Mouse (Mus musculus) fat pad, adult 2 months (tissue): ENCODE results near the gene Gjc2.

Source experiments
- DNase-seq: peaks from one replicate; pipeline ENCODE4 v3.0.0-alpha.2; 2011; ENCODE audit warnings: low read depth, low spot score; ENCODE audit errors: extremely low read depth

Gene Gjc2

DNA sequence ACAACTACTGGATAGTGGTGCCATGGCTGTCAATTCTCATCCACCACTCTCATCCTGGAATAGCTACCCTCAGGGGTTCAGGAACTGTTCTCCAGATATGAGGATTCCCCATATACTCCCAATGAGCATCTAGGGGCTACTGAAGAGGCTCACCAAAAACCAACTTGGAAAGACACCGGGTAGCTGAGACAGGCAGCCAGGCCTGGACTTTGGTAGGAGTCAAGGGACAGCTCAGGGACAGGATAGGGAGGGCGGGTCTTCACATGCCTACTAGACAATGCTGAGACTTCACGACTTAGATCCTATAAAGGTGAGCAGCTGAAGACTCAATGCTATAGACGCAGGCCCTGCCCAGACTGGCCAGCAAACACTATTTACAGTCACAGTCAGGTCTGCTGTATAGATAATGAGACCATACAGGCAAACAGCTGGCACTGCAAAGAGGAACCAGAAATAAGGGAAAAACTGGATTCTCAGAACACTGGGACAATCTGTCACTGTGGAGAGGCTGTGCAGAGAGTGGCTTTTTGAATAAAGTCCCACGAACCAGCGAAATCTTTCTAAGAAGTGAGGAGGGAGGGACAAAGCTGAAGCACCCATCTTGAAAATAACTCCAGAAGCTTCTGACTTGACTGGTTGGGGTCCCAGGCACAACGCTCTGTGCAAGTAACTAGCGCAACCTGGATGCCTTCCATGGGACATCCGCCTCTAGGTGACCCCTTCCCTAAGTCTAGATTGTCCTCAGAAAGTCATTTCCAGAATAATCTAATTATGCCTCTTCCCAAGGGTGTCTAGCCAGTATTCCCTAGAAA is 20.4 kb downstream of the Gjc2 start:
- DNase-seq: no peak

DNA sequence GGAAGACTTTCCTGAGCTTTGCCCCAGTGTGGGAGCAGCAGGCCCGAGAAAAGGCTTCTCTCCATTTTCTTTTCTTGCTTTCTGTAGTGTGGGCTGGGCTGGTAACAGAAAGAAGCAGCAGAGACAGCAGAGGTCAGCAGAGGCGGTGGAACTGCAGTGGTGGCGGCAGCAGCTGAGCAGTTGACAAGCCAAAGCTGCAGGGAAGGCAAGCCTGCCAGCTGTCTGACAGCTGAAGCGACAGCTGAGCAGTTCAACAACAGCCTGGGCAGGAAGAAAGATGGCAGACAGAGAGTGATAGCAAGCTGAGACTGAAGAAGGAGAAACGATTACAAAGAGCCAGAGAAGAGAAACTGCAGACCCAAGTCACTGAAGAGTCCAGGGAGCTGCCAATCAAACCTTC is 21.6 kb downstream of the Gjc2 start:
- DNase-seq: no peak

DNA sequence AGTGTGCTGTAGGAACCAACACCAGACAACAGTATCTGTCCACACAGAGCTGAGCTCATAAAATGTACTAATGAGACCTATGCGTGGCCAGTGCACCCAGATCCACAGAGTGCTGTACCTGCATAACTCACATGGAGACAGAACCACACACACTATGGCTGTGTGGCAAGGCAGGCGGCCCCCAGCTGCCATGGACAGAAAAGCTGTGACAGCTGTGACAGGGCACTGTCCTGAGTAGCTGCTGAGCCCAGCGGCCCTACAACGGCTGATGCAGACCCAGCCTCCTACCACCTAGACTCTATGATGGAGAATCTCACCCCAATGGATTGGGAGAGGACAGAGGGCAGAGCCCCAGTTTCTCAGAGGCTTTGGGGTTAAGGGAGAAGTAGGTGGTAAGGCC is 23.5 kb downstream of the Gjc2 start:
- DNase-seq: no peak

DNA sequence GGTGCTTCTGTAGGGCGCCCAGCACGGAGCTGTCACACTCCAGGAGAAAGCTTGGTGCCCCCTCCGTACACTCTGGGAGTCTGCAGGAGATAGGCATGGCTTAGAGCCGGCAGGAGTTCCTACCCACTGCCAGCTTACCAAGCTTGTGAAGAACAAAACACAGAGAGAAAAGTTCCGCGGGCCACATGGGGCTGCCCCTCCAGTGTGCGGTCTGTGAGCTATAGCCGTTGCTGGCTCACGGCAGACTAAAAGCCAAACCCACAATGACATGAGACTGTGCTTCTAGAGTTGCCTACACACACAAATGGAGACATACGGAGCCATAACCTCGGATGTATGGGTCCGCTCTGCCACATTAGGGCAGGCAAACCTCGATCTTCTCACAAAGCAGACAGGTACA is 23.9 kb downstream of the Gjc2 start:
- no peak for DNase-seq

DNA sequence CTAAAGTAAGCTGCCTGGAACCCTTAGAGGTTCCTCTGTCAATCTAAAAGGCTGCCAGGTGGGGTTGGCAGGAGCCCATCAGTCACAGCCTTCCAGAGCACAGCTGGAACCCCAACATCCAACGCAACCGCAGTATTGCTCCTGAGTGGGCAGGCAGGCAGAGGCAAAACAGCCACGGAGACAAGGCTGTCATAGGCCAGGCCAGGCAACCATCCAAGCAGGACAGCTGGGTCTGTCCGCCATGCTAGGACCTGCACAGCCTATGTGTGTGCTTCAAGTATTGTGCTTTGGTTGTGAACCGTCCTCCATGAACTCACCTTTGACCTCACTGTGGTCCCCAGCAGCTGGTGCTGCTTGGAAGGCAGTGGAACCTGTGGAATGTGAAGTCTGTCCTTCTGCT is 27.1 kb downstream of the Gjc2 start:
- DNase-seq: no peak

DNA sequence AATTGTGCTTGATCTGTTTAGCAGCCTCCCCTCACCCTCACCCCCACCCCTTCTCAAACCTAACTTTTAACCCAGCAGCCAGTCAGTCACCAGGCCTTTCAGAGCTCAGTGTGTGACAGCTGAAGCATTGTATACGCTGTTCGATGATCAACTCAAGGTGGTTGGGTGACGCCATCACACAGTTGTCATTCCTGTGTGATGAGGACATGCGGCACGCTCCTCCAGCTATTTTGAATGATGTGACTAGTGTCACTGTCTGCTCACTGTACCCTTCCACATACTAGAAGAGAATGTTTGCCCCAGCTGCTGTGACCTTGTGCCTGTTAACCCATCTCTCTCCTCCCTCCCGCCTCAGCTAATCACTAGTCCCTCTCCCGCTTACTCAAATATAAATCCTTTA is 28.8 kb downstream of the Gjc2 start:
- no peak for DNase-seq

DNA sequence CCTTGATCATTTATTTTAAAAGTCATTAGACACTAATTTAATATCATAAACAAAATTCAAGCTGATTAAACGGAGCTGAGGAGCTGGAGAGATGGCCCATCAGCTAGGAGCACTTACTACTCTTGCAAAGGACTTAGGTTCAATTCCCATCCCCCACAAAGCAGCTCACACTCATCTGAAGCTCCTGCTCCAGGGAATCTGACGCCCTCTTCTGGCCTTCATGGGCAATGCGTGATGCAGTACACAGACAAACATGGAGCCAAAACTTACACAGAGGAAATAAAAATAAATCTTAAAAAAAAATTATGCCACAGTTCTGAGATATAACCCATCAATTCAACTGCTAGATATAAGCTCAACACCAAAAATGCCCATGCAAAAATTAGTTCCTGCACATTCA is 31.3 kb downstream of the Gjc2 start:
- DNase-seq: no peak

DNA sequence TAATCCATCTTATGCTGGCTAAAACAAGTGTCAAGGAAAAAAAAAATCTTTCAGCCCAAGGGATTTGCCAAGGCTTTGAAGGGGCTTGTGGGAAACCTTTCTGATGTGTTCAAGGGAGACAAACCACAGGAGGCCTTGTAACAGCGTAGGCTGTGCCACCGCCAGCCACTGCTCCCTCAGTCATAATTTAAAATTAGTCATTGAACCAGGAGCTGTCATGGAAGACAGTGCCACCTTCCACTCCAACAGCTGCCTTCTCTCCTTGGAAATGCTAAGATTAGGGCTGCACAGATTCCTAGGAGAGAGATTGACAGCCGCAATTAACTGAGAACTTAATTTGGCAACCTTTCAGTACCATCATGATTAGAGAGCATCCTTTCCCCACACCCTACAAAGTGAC is 33.7 kb downstream of the Gjc2 start:
- no peak for DNase-seq

DNA sequence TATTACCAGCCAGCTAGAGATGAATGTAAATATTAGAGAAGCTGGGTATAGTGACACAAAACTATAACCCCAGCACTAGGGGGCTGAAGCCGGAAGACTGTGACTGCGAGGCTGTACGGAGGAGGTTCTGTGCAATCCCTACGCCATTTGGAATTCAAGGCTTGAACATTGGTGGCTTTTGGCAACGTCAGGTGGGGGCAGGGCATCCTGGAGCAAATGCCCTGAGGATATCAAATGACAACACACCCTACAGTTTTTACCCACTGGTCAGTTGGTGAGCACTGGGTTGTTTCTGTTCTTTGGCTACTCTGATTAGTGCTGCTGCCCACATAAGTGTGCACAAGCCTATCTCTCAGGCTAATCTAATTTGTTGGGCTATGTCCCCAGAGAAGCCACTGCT is 40.1 kb downstream of the Gjc2 start:
- DNase-seq: no peak

DNA sequence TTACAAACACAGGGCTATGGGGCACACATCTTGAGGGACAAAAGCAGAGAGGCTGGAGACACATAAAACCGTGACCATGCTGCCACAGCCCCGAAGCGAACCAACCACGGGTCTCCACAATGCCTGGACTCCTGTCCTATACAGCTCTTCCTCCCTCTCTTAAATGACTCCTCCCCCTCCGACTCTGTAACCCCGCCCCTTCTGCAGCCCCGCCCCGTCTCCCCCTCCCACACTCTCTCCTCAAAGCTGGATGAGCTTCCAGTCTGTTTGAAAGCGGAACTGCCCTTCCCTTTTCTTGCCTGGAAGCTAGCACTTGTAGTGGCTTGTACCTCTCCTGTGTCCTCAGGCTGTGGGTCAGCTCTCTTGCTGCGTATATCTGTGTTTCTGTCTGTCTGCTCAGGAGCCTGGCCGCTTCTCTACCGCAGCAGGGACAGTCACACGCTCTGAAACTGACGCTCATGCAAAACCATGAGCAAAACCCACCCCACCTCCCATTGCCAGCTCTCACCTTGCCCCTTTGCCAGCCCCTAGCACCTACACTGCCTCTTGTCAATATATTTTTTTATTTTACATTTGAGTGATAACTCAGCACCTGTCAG is 41.1 kb downstream of the Gjc2 start:
- no peak for DNase-seq

DNA sequence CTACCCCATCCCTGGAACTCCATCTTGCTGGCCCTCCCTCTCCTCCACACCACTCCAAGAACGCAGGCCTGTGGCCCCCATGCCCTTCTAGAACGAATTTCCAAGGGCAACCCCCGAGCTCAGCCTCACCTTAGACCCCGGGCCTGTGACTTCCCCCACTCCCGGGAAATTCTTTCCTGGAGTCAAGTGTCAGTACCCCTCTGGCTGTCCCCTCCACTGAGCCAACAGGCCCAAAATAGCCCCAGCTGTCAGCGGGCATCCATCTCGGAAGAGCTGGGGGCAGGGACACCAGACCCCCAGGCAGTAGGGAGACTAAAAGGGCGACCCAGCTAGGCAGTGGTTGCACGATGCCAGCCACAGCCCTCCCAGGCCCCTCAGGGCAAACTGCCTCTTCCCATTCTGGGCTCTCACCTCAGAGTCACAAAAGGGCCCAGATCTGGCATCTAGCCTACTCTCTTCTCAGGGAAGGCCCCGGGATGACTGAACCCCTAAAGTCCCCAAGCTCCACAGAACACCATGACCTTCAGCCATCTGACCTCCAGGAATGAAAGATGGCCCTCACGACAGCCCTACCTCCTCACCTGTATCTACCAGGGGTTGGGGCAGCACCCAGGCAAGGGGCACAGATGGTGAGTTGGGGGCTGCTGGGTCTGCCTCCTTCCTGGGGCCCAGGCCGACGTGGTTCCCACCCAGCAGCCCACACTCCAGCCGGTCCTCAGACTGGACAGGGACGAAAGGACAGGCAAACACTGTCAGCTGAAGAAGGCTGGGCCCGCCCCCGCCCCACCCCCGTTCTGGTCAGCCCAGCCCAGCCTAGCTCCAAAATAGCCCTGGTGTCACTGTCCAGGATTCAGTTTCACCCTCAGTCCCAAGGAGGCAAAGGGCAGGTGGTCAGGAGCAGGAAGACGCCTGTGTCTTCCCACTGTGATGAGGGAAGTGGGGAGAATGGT is 44.2 kb downstream of the Gjc2 start:
- DNase-seq: no peak

DNA sequence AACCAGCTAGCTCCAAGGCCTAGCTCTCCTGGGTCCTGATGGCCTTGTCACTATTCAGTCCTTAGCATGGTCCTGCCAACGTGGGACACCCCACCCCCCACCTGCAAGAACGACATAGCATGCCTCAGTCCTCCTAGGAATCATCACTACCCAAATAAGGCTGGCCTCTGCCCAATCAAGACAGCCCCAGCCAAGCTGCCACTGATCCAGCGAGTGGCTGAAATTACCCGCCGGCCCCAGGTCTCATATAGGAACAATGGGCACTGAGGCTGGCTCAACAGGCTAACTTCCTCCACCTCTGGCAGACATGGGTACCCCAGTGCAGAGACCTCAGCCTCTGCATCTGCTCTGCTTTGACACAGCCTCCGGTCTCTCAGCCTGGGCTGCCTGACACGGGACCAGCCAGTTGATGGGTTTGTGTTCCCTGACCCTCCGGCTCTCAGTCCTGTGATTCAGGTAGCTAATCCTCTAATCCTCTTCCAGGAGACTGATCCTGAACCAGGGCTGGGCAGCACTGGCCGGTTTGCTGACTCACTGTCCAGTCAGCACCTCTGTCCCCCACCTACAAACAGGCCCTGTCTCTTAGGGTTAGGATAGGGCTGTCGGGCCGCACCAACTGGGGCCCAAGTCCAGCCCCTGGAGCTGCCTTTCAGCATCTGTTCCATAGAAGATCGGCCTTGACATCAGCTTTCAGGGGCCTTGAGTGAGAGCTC is 45.9 kb downstream of the Gjc2 start:
- no peak for DNase-seq

DNA sequence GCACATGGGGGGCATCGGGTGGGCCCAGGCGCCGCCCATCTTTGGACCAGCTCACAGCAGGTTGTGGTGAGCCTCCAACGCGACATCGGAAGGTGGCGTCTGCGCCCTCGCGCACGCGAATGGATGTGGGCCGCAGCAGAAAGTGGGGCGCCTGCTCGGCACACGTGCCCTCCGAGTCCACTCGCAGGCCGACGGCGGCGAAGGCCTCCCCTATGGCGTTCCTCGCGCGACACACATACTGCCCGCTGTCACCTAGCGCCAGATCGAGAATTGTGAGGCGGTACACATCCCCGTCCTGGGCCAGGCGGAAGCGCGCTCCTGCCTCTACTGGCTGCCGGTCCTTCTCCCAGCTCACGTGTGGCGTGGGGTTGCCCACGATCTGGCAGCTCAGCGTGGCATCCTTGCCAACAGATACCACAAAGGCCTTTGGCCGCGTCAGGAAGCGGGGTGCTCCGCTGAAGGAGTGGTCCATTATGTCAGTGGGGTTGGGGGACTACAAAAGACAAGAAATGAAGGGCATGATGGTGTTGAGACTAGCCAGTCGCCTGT is 47.0 kb downstream of the Gjc2 start, which contains the start of gene Obscn:
Gene Obscn, minus strand, starts transcription at position 499 of the 549 bp plus-strand sequence.
- DNase-seq: no peak

DNA sequence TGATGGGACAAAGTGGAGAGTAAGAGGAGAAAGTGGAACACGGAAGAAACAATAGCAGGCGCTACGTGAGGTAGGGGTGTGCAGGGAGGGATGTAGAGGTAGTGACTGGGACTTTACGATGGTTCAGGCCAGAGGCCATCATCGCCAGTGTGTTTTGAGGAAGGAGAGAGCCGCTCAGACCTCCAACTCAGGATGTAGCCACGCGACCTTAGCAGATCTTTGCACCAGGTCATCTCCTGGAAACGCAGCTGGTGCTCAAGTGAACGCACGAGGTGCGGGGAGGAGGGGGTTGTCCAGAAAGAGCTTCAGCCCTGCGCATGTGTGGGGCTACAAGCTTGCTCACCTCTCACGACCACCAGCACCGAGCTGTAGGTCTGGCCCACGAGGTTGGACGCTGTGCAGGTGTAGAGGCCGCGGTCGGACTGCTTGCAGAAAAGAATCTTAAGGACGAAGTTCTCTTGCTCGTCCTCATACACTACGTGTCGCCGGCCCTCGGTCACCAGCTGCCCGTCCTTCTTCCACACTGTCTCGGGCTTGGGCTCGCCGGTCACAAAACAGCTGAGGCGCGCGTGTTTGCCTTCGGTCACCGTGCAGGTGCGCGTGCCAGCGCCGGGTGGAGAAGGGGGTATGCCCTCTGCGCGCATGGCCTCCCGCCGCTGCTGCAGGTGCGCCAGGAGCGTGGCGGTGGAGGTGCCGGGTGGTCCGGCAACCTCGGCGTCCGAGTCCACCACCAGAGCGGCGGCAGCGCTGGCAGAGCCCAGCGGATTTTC is 47.8 kb downstream of the Gjc2 start:
- no peak for DNase-seq

DNA sequence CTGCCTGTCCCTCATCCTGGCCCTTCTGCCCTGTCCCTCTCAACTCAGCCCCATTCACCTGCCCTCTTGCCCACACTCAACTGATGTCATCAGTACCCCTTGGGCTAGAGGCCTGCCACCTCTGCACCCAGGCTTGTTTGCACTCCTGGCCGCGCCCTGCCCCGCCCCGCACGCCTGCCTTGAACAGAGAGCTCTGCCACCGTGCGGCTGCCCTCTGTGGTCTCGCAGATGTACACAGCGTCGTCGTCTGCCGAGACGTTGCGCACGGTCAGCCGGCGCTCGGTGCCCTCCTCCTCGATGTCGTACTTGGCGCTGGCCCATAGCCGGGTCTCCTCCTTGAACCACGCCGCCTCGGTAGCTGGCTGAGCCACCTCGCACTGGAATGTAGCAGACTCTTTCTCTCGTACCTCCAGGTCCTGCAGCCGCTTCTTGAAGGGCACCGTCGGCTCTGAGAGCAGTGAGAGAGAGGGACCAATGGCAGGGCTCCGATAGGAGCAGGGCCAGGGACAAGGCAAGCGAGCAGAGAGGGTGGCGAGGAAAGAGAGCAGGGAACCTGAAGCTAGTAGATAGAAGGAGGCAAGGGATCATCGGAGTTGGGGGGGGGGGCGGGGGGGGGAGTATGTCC is 48.5 kb downstream of the Gjc2 start:
- DNase-seq: no peak

DNA sequence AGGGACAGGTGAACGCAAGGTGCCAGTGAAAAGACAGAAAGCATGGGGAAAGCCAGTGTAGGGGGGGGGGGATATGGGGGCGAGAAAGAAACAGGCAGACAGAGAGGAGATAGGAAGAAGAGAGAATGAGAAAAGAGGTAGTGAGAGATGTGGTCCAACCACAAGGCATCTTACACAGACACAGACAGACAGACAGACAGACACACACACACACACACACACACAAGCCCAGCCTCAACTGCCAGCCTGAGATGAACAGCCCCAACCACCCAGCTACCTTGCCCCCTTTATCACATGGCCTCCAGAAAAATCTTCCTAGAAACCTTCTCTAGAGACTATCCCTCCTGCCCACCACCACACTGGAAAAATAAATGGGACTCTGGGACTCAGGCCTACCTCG is 50.9 kb downstream of the Gjc2 start:
- no peak for DNase-seq

DNA sequence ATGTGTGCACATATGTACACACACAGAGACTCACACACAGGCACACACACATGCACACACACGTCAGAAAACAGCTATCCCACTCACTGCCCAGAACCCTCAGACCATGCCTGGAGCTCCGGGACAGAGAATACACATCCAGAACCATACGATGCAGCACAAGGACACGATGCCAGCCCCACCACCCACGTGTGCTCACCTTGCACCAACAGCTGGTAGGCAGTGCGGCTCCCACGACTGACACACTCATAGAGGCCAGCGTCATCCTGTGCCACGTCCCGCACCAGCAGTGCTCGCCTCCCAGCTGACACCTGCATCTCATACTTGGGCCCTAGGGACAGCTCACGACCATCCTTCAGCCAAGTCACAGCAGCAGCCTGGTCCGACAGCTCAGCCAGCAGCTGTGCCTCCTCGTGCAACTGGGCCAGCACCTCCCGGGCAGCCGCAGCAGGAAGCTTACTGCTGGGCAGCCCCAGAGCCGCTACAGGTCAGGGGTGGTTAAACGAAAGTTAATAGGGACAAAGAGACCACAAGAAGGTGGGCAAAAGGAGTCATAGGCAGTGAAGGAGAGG is 51.6 kb downstream of the Gjc2 start:
- no peak for DNase-seq

DNA sequence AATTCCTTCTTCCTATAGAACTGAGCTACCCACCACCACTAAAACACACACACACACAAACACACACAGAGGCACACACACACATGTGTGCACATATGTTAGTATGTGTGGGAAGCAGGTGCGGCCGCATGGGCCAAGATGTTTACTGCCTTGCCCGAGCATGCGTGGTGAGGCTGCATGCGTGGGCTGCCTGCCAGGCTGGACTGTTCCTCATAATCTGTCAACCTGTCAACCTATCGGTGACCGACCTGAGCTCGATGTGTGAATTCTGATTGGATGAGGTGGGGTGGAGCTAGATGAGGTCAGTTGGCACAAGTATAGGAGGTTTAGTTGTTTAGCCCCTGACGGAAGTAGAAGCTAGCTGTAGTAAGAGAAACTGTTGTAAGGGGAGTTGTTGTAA is 52.2 kb downstream of the Gjc2 start:
- DNase-seq: no peak
